Mouse (Mus musculus): Measurements from ENCODE around the gene Ell. TPM values are rescaled to one million over a fixed set of nuclear protein-coding genes. Genes with fewer than 3 reads are reported as not detected.

Gene Ell
- polyA plus RNA-seq, 1 experiment from 2014 or later = 15.4 TPM

DNA sequence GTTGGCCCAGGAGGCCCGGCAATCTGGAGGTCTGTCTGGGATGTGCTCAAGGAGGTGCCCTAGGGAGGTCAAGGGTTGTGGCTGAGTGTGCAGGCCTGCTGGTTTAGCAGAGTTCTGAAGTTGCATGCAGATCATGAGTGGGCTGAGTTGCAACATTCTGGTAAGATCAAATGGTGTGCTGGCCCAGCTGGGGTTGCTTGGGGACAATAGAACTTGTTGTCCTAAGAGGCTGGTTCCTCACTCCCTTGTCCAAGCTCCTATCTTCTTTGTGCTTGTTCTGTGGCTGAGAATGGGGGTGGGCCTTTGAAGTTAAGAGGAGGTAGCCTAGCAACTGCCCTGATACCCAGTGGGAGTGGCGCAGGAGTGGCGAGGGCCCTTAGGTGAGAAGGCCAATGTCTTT is 23.5 kb downstream of the Ell start:
- Histone ChIP-seq H3K27me3 (ENCODE audit: control insufficient read depth, insufficient read depth, low read length) (no peaks in the 10 kb centered on the region), H3K9me3 (ENCODE audit: control insufficient read depth, low read length) (no peaks in the 10 kb centered on the region), H3K4me2 (replicated peaks; ENCODE audit: low read depth, low read length) (no peak overlapping the region), H3K9ac (ENCODE audit: low read depth, low read length) (no peak overlapping the region), H3K4me1 (replicated peaks; ENCODE audit: control insufficient read depth, insufficient read depth, low read length) (no peaks in the 10 kb centered on the region), H3K36me3 (ENCODE audit: control insufficient read depth, insufficient read depth, low read length) (no peaks in the 10 kb centered on the region), H3K4me3 (ENCODE audit: low read depth, low read length) (no peak overlapping the region), H3K27ac (ENCODE audit: low read depth, low read length) (no peak overlapping the region)
- 76% methylated on average over 3 of the region's 3 CpGs for WGBS
- no peak for DNase-seq (ENCODE audit: low spot score)
- ATAC-seq (ENCODE audit: low FRiP score) = no peak

DNA sequence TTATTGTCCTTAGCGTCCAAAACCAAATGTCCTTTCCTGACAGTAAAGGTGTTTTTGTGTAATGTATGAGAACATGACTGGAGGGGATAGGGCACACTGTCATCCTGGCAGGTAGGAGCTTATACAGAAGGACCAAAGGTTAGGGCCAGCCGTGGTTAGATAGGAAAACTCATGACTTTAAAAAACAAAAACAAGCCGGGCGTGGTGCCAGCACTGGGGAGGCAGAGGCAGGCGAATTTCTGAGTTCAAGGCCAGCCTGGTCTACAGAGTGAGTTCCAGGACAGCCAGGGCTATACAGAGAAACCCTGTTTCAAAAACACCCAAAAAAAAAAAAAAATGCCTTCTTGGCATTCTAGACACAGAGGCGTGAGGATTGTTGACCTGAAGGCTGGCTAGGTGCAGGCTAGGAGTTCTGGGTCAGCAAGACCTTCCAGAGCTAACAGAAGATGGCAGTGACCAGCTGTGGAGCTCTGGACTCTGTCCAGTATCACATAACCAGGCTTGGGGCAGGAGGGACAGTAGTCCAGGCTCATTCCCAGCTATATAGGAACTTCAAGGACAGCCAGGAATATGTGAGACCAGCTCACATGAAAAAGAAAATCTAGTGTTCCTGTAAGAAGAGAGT is 24.6 kb downstream of the Ell start:
- 92% methylated on average over 6 of the region's 6 CpGs for WGBS
- Histone ChIP-seq H3K9me3 (ENCODE audit: control insufficient read depth, low read length) (no peaks in the 10 kb centered on the region), H3K9ac (ENCODE audit: low read depth, low read length) (no peak overlapping the region), H3K36me3 (ENCODE audit: control insufficient read depth, insufficient read depth, low read length) (no peaks in the 10 kb centered on the region), H3K4me2 (replicated peaks; ENCODE audit: low read depth, low read length) (no peak overlapping the region), H3K4me1 (replicated peaks; ENCODE audit: control insufficient read depth, insufficient read depth, low read length) (no peaks in the 10 kb centered on the region), H3K27ac (ENCODE audit: low read depth, low read length) (no peak overlapping the region), H3K4me3 (ENCODE audit: low read depth, low read length) (no peak overlapping the region), H3K27me3 (ENCODE audit: control insufficient read depth, insufficient read depth, low read length) (no peaks in the 10 kb centered on the region)
- no peak for ATAC-seq (ENCODE audit: low FRiP score)
- DNase-seq (ENCODE audit: low spot score) = no peak

DNA sequence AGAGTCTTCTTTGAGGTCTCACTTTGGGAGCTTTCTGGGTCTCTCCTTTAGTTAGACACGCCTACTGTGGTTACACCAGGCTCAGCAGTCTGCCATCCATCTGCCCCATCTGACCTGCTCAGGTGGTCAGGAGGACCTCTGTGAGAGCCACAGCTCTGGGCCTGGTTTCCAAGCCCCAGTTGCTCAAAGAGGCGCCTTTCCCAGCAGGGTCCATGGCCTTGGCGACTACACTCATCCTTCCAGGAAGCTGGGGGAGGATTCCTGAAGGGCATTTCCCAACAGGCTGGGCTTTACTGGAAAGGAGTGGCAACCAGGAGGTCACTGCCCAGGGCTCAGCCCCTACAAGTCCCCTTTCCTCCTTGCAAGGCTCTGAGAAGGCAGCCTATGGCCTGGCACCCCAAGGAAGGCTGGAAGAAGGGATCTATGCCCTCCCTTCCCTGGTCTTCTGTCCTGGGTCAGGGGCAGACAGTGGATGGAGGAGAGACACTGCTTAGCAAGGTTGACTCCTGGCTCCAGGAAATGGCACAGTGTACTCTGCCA is 25.5 kb downstream of the Ell start:
- Histone ChIP-seq H3K4me1 (replicated peaks; ENCODE audit: control insufficient read depth, insufficient read depth, low read length) (no peaks in the 10 kb centered on the region), H3K9ac (ENCODE audit: low read depth, low read length) (no peak overlapping the region), H3K4me2 (replicated peaks; ENCODE audit: low read depth, low read length) (no peak overlapping the region), H3K27ac (ENCODE audit: low read depth, low read length) (no peak overlapping the region), H3K4me3 (ENCODE audit: low read depth, low read length) (no peak overlapping the region), H3K9me3 (ENCODE audit: control insufficient read depth, low read length) (no peaks in the 10 kb centered on the region), H3K27me3 (ENCODE audit: control insufficient read depth, insufficient read depth, low read length) (no peaks in the 10 kb centered on the region), H3K36me3 (ENCODE audit: control insufficient read depth, insufficient read depth, low read length) (no peaks in the 10 kb centered on the region)
- DNase-seq (ENCODE audit: low spot score) = no peak
- 79% methylated on average over 3 of the region's 3 CpGs for WGBS
- ATAC-seq (ENCODE audit: low FRiP score) = no peak

DNA sequence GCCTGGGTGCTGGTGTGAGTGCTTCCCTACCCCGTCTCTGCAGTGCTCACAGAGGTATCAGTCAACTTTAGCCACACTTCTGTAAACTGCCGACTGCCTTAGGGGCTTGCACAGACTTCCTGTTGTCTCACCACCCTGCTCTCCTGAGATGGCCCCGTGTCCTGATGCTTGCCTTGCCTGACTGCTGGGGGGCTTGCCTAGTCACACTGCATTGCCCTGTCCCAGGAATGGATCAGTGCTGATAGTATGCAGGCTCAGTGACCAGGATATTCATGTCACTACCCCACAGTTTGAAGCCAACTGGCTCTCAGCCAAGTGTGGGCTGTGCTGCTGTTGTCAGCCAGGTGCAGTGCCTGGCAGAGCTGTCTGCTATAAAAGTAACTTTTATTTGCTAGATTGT is 26.3 kb downstream of the Ell start:
- Histone ChIP-seq H3K27ac (ENCODE audit: low read depth, low read length) (no peak overlapping the region), H3K4me2 (replicated peaks; ENCODE audit: low read depth, low read length) (no peak overlapping the region), H3K4me3 (ENCODE audit: low read depth, low read length) (no peak overlapping the region), H3K9me3 (ENCODE audit: control insufficient read depth, low read length) (no peaks in the 10 kb centered on the region), H3K9ac (ENCODE audit: low read depth, low read length) (no peak overlapping the region), H3K36me3 (ENCODE audit: control insufficient read depth, insufficient read depth, low read length) (no peaks in the 10 kb centered on the region), H3K27me3 (ENCODE audit: control insufficient read depth, insufficient read depth, low read length) (no peaks in the 10 kb centered on the region), H3K4me1 (replicated peaks; ENCODE audit: control insufficient read depth, insufficient read depth, low read length) (no peaks in the 10 kb centered on the region)
- ATAC-seq (ENCODE audit: low FRiP score) (no peak), DNase-seq (ENCODE audit: low spot score) (no peak)
- WGBS = 77% methylated on average over 3 of the region's 3 CpGs

DNA sequence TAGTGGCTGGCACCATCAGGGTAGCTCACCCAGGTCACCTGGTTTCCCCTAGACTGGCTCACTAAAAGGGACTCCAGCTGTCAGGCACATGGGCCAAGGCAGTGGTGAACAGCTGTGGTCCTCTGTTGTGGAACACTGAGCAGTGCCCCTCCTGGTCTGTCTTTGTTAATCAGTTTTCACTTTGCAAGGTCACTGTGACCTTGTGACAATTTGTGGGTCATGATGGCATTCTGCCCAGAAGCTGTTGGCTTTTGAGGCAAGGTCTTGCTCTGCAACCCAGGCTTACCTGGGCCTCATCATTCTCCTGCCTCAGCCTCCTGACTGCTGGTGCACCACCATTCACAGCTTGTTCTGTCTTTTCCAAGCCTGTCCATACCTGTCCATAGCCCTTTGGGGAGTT is 31.1 kb downstream of the Ell start:
- no peak for DNase-seq (ENCODE audit: low spot score)

DNA sequence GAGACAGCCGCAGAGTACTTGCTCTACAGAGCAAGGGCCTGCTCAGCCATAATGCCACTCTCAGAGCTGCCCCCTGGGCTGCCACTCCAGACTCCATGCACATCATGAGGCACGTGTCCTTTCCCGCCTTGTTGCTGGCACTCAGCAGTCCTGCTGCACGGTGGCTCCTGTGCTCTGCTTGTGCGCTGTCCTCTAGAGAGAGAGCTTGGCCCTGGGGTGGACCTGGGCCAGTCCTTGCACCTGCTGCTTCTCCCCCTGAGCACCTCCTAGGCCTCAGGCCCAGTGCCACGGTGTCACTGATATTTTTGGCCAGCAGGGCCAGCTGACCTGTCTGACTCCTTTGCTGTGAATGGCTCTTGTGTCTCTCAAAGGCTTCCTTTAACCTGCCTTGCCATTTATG is 31.7 kb downstream of the Ell start:
- WGBS = 84% methylated on average over 6 of the region's 6 CpGs
- no peak overlapping the region for H3K4me2 ChIP-seq (replicated peaks; ENCODE audit: low read depth, low read length)
- H3K9ac ChIP-seq (ENCODE audit: low read depth, low read length) = no peak overlapping the region
- H3K4me3 ChIP-seq (ENCODE audit: low read depth, low read length) = no peak overlapping the region
- 0 out of 2 replicates have a peak, but pooled peaks cover 4% of the 10 kb centered on the region for H3K36me3 ChIP-seq (ENCODE audit: control insufficient read depth, insufficient read depth, low read length)
- ATAC-seq (ENCODE audit: low FRiP score) = no peak
- no peaks in the 10 kb centered on the region for H3K27me3 ChIP-seq (ENCODE audit: control insufficient read depth, insufficient read depth, low read length)
- H3K9me3 ChIP-seq (ENCODE audit: control insufficient read depth, low read length) = no peaks in the 10 kb centered on the region
- H3K27ac ChIP-seq (ENCODE audit: low read depth, low read length) = no peak overlapping the region
- no peaks in the 10 kb centered on the region for H3K4me1 ChIP-seq (replicated peaks; ENCODE audit: control insufficient read depth, insufficient read depth, low read length)
- DNase-seq (ENCODE audit: low spot score) = no peak

More for the DNA sequence above, 31.1 kb downstream of the Ell start:
- H3K4me1 ChIP-seq (replicated peaks; ENCODE audit: control insufficient read depth, insufficient read depth, low read length) = no peaks in the 10 kb centered on the region
- no peak overlapping the region for H3K4me3 ChIP-seq (ENCODE audit: low read depth, low read length)
- no peak overlapping the region for H3K4me2 ChIP-seq (replicated peaks; ENCODE audit: low read depth, low read length)
- H3K9ac ChIP-seq (ENCODE audit: low read depth, low read length) = no peak overlapping the region
- no peak for ATAC-seq (ENCODE audit: low FRiP score)
- no peaks in the 10 kb centered on the region for H3K27me3 ChIP-seq (ENCODE audit: control insufficient read depth, insufficient read depth, low read length)
- H3K27ac ChIP-seq (ENCODE audit: low read depth, low read length) = no peak overlapping the region
- 0 out of 2 replicates have a peak, but pooled peaks cover 4% of the 10 kb centered on the region for H3K36me3 ChIP-seq (ENCODE audit: control insufficient read depth, insufficient read depth, low read length)
- no peaks in the 10 kb centered on the region for H3K9me3 ChIP-seq (ENCODE audit: control insufficient read depth, low read length)

DNA sequence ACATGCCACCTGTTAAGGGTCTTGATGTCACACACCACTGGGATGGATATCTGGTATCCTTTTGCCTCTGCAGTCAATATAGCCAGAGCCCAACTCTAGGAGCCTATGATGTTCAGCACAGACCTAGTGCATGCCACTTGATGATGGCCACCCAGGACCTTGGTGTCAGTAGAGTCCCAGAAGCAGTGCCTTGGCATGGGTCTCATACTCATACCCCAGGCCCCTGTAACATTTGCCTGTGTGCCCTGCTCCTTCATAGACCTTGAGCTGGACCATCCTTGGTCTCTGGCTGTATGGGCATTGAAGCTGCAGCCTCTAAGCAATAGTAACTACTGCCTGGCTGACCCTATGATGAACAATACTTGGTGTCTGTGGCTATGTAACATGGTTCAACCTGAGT is 35.0 kb downstream of the Ell start:
- Histone ChIP-seq H3K27me3 (ENCODE audit: control insufficient read depth, insufficient read depth, low read length) (no peaks in the 10 kb centered on the region), H3K36me3 (ENCODE audit: control insufficient read depth, insufficient read depth, low read length) (0 out of 2 replicates have a peak, but pooled peaks cover 4% of the 10 kb centered on the region), H3K9ac (ENCODE audit: low read depth, low read length) (no peak overlapping the region), H3K4me3 (ENCODE audit: low read depth, low read length) (no peak overlapping the region), H3K27ac (ENCODE audit: low read depth, low read length) (no peak overlapping the region), H3K9me3 (ENCODE audit: control insufficient read depth, low read length) (no peaks in the 10 kb centered on the region), H3K4me1 (replicated peaks; ENCODE audit: control insufficient read depth, insufficient read depth, low read length) (no peaks in the 10 kb centered on the region), H3K4me2 (replicated peaks; ENCODE audit: low read depth, low read length) (no peak overlapping the region)
- DNase-seq (ENCODE audit: low spot score) (no peak), ATAC-seq (ENCODE audit: low FRiP score) (no peak)

DNA sequence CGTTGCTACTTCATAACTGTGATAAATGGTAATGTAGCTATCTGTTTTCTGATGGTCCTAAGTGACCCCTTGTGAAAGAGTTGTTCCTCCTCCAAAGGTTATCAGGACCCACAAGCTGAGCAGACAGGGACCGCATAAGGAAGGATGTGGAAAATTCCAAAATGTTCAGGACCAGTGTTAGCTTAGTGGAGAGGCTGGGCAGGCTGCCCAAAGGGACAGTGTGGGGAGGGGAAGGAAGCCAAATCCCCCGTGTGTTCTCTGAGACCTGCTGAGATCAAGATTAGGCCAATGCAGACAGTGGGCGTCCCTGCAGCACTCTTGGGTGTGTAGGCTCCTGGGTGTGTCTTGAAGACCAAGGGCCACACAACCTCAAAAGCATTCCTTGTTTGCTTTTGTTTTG is 35.7 kb downstream of the Ell start:
- Histone ChIP-seq H3K4me1 (replicated peaks; ENCODE audit: control insufficient read depth, insufficient read depth, low read length) (no peaks in the 10 kb centered on the region), H3K4me3 (ENCODE audit: low read depth, low read length) (no peak overlapping the region), H3K4me2 (replicated peaks; ENCODE audit: low read depth, low read length) (no peak overlapping the region), H3K36me3 (ENCODE audit: control insufficient read depth, insufficient read depth, low read length) (0 out of 2 replicates have a peak, but pooled peaks cover 4% of the 10 kb centered on the region), H3K9ac (ENCODE audit: low read depth, low read length) (no peak overlapping the region), H3K27me3 (ENCODE audit: control insufficient read depth, insufficient read depth, low read length) (no peaks in the 10 kb centered on the region), H3K27ac (ENCODE audit: low read depth, low read length) (no peak overlapping the region), H3K9me3 (ENCODE audit: control insufficient read depth, low read length) (no peaks in the 10 kb centered on the region)
- 93% methylated on average over 4 of the region's 4 CpGs for WGBS
- ATAC-seq (ENCODE audit: low FRiP score) = no peak
- no peak for DNase-seq (ENCODE audit: low spot score)

DNA sequence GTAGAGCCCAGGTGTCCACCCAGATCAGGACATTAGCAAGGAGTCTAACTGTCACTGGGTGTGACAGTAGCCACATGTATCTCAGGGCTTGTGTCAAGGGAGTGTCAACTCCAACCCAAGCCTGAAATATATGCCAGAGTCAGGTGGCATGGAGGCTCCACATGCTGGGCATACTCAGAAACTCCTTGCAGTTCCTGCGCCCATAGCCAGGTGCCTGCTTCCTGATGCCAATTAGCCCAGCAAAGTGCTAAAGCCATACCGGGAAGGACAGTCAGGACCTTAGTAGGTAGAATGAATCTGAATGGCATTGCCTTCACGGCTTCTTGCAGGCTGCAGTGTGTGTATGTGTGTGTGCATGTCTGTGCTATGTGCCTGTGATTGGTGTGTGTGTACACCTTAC is 38.0 kb downstream of the Ell start:
- DNase-seq (ENCODE audit: low spot score) (no peak), ATAC-seq (ENCODE audit: low FRiP score) (no peak)

More for the DNA sequence above, 38.0 kb downstream of the Ell start:
- H3K27me3 ChIP-seq (ENCODE audit: control insufficient read depth, insufficient read depth, low read length) = no peaks in the 10 kb centered on the region
- H3K9me3 ChIP-seq (ENCODE audit: control insufficient read depth, low read length) = no peaks in the 10 kb centered on the region
- H3K27ac ChIP-seq (ENCODE audit: low read depth, low read length) = no peak overlapping the region
- WGBS = 96% methylated on average over 3 of the region's 3 CpGs
- H3K4me3 ChIP-seq (ENCODE audit: low read depth, low read length) = no peak overlapping the region
- no peaks in the 10 kb centered on the region for H3K4me1 ChIP-seq (replicated peaks; ENCODE audit: control insufficient read depth, insufficient read depth, low read length)
- H3K4me2 ChIP-seq (replicated peaks; ENCODE audit: low read depth, low read length) = no peak overlapping the region
- no peak overlapping the region for H3K9ac ChIP-seq (ENCODE audit: low read depth, low read length)
- peaks cover 9% of the 10 kb centered on the region; the same call in 1 of the 2 replicates for H3K36me3 ChIP-seq (ENCODE audit: control insufficient read depth, insufficient read depth, low read length)

Measured in hindbrain, embryonic 11.5 days (tissue).